In the genomic region with DNA sequence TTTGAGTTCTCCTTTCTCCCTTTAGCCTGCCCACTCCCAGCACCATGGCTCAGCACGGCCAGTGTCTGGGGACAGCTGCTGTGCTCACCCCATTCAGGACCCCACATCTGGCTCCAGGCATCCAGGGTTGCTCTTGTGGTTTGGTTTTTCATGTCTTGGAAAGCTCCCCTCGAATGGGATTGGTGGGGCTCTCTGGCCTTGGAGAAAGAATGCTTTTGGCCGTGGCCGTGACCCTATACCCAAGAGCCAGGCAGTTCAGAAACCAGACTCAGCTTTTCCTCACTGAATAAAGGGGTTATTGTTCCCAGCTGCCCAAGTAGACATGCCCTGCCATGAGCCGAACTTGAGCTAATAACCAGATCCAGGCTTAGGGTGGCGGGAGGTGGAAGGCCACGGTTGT, we compare ENCODE assay signal across 16 mouse cellular contexts.
DNase-seq lines count a peak whose midpoint lies in the region; ATAC-seq lines count a peak whose summit lies in the region.
"Had no signal": no experiment of that assay in that cellular context is flagged by ENCODE, and none has a peak within 500 bp of the region (broad histone marks: within the 10 kb centered on the region; RNA-seq: fewer than 3 reads in every experiment).

No protein-coding gene starts in this region.

- peak overlapping the region; percentile 59 for H3K27ac ChIP-seq in limb, embryonic 15.5 days
- H3K27ac ChIP-seq in midbrain, embryonic 10.5 days (replicated peaks) = no peak overlapping the region
- H3K27ac ChIP-seq: forebrain, embryonic 13.5 days; hindbrain, embryonic 14.5 days; kidney, postnatal 0 days had no signal

- peak; percentile 74 for DNase-seq in heart, adult 11 months
- no peak for DNase-seq in heart, postnatal 25 days (ENCODE audit: low spot score)
- peak; percentile 59 for DNase-seq in embryo, embryonic 11 days
- DNase-seq in fibroblast of lung, adult 2 months (ENCODE audit: low read depth) = peak; percentile 39
- no peak for DNase-seq in midbrain, embryonic 10.5 days (ENCODE audit: low spot score)
- no peak for DNase-seq in adrenal gland, postnatal 4 days (ENCODE audit: low spot score in 2 of 2)
- DNase-seq: adrenal gland, postnatal 36 days; cerebellum, adult 9-10 months; kidney, adult 11 months; lung, adult 18-20 months; thymus, postnatal 36 days had no signal

- ATAC-seq in limb, embryonic 15.5 days (ENCODE audit: insufficient number of reproducible peaks, low FRiP score, low TSS enrichment, low read depth) = peak; percentile 46; the same call in 1 of the 2 replicates
- ATAC-seq: forebrain, embryonic 13.5 days had no signal

- 37% methylated on average over 7 of the region's 7 CpGs for WGBS in limb, embryonic 15.5 days
- 76% methylated on average over 7 of the region's 7 CpGs for WGBS in midbrain, embryonic 10.5 days

- no peaks in the 10 kb centered on the region for H3K9me3 ChIP-seq in limb, embryonic 15.5 days
- H3K9me3 ChIP-seq in midbrain, embryonic 10.5 days (replicated peaks) = no peaks in the 10 kb centered on the region
- H3K9me3 ChIP-seq: forebrain, embryonic 13.5 days had no signal

- no peaks in the 10 kb centered on the region for H3K27me3 ChIP-seq in limb, embryonic 15.5 days
- no peaks in the 10 kb centered on the region for H3K27me3 ChIP-seq in midbrain, embryonic 10.5 days (ENCODE audit: low read depth, poor library complexity, severe bottlenecking)
- H3K27me3 ChIP-seq: CH12.LX; forebrain, embryonic 13.5 days had no signal

- intact Hi-C loops in heart, postnatal 25 days (cut with DNase I) = no loop called here

- no peaks in the 10 kb centered on the region for H3K36me3 ChIP-seq in limb, embryonic 15.5 days
- H3K36me3 ChIP-seq in midbrain, embryonic 10.5 days = no peaks in the 10 kb centered on the region

- no peak overlapping the region for H3K9ac ChIP-seq in limb, embryonic 15.5 days
- H3K9ac ChIP-seq: forebrain, embryonic 13.5 days; hindbrain, embryonic 14.5 days had no signal

- H3K4me1 ChIP-seq in limb, embryonic 15.5 days = peaks cover 14% of the 10 kb centered on the region
- no peaks in the 10 kb centered on the region for H3K4me1 ChIP-seq in midbrain, embryonic 10.5 days
- H3K4me1 ChIP-seq: forebrain, embryonic 13.5 days had no signal

- H3K4me3 ChIP-seq in limb, embryonic 15.5 days = no peak overlapping the region
- H3K4me3 ChIP-seq in midbrain, embryonic 10.5 days = no peak overlapping the region
- H3K4me3 ChIP-seq: forebrain, embryonic 13.5 days had no signal

- H3K4me2 ChIP-seq in limb, embryonic 15.5 days = no peak overlapping the region
- H3K4me2 ChIP-seq: forebrain, embryonic 13.5 days; hindbrain, embryonic 14.5 days had no signal

Comparison
In these comparisons a context has a peak if more than half of its experiments do, and no peak if none do; other contexts are left out.
1. DNase-seq: peak in heart, adult 11 months (single experiment), embryo, embryonic 11 days (single experiment) and fibroblast of lung, adult 2 months (single experiment); none in heart, postnatal 25 days (single experiment), midbrain, embryonic 10.5 days (single experiment) and adrenal gland, postnatal 4 days (0 of 2).